Mouse (Mus musculus) heart, postnatal 10 days (tissue): ENCODE measurements at regions not wholly inside any gene's neighbourhood (a gene's known extent, or its start where the extent isn't known, plus 50 kb on each side); places are given as distances from the start of the nearest gene placed in this dataset.

ENCODE experiments used
- DNase-seq, 2 experiments: peaks; one replicate each; pipeline ENCODE4 v3.0.0; 2021
- intact Hi-C: fragments of 180-260 bp; cut with DNase I; formaldehyde crosslinking; loops from one replicate; pipeline ENCODE4 v1.15.1; 2025

DNA sequence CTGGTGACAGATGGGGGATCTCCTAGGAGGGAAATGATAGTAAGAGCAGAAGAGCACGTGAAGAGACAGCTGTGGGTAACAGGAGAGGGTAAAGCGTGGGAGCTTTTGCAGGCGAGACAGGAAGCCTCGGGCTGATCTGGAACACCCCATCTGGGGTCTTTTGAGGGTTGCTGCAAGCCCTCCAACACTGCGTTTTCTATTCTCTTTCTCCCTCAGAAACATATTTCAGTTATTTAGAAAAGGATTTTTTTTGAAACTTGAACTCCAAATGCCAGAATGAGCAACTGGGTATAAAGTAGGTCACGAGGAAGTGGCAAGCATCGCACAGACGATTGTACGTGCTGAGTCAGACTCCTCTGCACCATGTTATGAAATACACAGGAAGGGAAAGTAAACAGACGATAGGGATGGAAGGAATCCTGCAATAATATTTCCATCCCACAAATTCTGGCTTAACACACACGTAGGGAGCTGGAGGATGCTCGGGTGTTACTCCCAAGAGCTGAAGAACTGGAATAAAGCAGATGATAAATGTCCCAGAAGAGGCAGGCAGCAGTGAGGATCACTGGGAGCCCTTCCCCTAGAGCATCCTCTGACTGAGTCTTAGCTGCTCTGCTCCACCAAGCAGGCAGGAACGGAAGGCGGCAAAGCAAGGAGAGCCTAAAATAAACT lies 86.0 kb upstream of the Gm9887 start:
- intact Hi-C loops, result no loop called here
- peak; percentile 59 to 62 for DNase-seq

- no peak for DNase-seq
- intact Hi-C loops, result no loop called here
Observed at GRCm38 (mm10) chr12:69456746-69457145, 84.5 kb upstream of the Gm9887 start.

GRCm38 (mm10) chr12:69456116-69456515 lies 83.9 kb upstream of the Gm9887 start:
- intact Hi-C loops, result no loop called here
- DNase-seq, result no peak

DNA sequence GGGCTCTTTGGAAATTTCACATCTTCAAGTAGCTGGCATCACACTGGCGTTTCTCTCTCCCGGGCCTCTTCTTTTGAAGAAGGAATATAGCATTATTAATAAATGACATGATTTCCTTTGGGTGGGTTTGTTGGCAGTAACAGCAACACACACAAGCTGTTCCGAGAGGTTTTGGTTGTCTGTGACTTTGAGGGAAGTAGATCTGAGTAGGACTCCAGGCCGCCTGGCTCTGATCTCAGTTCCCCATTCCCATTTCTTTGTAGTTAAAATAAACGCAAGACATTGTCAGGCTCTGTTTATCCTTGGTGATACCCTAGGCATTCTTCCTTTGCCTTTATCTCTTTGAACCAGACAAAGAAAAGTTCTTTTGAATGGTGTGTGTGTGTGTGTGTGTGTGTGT lies 83.3 kb upstream of the Gm9887 start:
- no peak for DNase-seq
- intact Hi-C loops, result no loop called here

DNA sequence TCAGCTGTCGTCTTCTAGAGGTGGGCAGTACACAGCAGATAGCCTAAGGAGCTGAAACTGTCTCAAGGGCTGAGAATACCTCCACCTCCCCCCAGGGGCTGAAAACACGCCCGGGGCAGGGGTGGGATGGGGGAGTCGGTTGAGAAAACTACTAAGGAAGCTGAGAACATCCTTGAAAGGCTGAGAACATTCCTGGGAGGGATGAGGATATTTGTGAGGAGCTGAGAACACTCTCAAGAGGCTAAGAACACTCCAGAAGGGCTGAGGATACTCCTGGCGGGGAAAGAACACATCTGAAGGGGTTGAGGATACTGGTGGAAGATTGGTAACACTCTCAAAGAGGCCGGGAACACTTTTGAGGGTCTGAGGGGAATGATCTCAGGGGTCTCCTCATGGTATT lies 81.3 kb upstream of the Gm9887 start:
- intact Hi-C loops, result no loop called here
- DNase-seq, result no peak

DNA sequence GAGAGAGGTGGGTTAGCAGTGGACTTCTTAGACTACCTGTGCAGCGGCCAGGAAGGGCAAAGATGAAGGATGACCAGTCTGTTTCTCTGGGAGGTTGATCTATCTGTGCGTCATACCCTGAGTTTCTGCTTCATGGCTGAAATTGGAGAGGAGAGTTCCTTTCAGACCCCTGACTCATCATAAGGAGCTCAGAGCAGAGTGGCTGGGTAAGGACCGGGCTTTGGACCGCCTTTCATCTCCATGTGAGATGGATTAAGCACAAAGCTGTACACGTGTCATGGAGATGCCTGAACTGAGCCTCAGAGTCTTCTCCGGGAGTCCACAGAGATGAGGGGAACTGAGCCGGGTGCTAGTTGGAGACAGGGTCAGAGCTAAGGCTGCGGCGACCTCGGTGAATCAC lies 80.7 kb upstream of the Gm9887 start:
- DNase-seq, result no peak
- intact Hi-C loops, result no loop called here

GRCm38 (mm10) chr12:69451110-69451509 lies 78.9 kb upstream of the Gm9887 start:
- intact Hi-C loops, result no loop called here
- peak; percentile 63 to 66 for DNase-seq

DNA sequence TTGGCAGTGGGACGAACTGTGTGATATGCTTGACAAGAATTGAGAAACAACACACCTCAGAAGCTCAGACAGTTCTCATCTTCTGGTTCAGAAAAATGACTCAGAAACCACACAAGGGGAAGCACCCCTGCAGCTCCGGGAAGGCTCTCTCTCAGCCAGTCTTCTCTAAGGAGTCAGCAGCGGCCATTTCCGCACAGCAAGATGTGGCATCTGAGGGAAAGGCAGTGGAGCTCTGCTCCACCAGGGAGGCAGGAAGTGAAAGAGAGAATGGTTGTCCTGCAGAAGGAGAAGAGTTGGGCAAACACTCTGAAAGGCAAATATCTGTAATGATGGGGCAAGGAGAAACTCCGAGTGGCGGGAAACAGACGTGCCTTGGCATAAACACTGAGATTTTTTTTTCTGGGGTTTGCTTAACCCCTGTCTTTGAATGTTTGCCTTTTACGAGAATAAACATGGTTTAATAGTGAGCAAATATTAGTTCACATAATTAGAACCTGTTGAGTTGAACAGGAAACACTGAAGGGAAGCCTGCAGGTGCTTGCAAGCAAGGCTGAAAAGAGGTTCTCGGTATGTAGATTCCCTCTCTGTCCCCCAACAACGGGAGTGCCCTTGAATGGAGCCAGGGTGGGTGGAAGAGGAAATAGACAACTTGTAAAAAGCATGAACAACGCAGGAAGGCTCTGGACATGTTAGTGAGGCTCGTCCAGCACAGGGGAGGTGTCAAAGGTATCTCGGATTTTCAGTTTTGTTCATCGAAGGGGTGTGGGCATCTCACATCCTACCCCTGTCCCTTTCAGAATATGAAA lies 75.9 kb upstream of the Gm9887 start:
- DNase-seq, result peak; percentile 56 to 60

GRCm38 (mm10) chr12:69447322-69447827 lies 75.1 kb upstream of the Gm9887 start:
- no peak for DNase-seq
- intact Hi-C loops, result loop anchor here (5.0 kb wide), 2 partner anchors 75 to 235 kb away; partner anchors contain the start of genes Arf6, Gm9887 and Sos2

More for the DNA sequence above, 75.9 kb upstream of the Gm9887 start:
- intact Hi-C loops, result loop anchor here (5.0 kb wide), 2 partner anchors 76 to 234 kb away; partner anchors contain the start of genes Arf6, Gm9887 and Sos2

GRCm38 (mm10) chr12:69446468-69447321 lies 74.4 kb upstream of the Gm9887 start:
- intact Hi-C loops, result loop anchor here (5.0 kb wide), 2 partner anchors 74 to 236 kb away; partner anchors contain the start of genes Arf6, Gm9887 and Sos2
- peak; percentile 77 to 88 for DNase-seq

DNA sequence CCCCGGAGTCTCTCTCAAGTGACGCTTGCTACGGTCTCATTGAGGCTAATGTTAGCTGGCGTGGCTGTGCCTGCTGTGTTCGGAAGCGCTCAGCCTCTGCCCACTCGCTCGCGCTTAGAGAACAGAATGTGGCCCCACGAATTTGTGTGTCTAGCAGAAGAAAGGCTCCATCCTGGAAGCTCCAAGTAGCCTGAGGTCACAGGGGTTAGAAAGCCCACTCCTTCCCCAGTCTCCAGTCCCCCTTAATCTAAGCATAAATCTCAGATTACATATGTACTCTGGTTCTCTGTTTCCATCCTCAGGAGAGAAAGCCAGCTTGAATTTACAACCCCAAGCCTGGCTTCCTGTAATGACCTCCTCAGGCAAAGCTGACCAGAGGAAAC lies 73.8 kb upstream of the Gm9887 start:
- intact Hi-C loops, result loop anchor here (5.0 kb wide), 2 partner anchors 74 to 236 kb away; partner anchors contain the start of genes Arf6, Gm9887 and Sos2
- DNase-seq, result no peak

GRCm38 (mm10) chr12:69442321-69442720 lies 70.1 kb upstream of the Gm9887 start:
- intact Hi-C loops, result no loop called here
- DNase-seq, result no peak

- intact Hi-C loops, result no loop called here
- no peak for DNase-seq
Observed at GRCm38 (mm10) chr12:69441764-69442163, 69.5 kb upstream of the Gm9887 start.

- intact Hi-C loops, result no loop called here
- no peak for DNase-seq
Observed at GRCm38 (mm10) chr12:69438271-69438670, 66.0 kb upstream of the Gm9887 start.

DNA sequence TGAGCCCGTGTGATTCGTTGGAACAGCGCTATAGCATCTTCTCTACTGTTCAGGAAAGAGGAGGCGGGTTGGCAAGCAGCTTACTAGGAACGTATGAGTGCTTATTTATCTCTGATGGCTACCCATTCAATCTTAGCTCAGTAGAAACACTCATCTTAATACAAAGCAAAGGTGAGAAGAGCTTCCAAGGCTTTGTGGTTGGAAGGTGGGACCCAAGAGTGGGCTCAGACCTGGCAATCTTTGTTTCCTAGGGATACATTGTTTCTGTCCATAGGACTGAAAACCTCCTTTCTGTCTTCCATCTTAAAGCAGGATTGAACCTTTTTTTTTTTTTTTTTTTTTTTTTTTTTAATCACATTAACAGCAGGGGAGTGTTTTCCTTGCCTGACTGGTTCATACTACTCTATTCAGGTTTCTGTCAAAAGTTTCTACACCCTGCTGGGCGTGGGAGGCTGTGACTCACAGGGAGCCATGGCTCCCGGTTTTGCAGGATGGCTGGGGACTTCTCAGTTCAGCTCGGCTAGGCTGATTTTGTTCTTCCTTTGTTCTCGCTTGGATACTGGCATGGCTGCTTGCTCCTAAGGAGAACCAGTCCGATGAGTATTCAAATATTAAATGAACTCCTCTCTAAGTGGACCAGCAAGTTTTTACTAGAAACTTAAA lies 64.7 kb upstream of the Gm9887 start:
- intact Hi-C loops, result no loop called here
- DNase-seq, result peak in 1 of 2 experiments; percentile 25

GRCm38 (mm10) chr12:69434315-69434714 lies 62.1 kb upstream of the Gm9887 start:
- intact Hi-C loops, result no loop called here
- DNase-seq, result no peak

- intact Hi-C loops, result no loop called here
- no peak for DNase-seq
Observed at GRCm38 (mm10) chr12:69432086-69432485, 59.8 kb upstream of the Gm9887 start.

- intact Hi-C loops, result no loop called here
- DNase-seq, result no peak
Observed at GRCm38 (mm10) chr12:69428108-69428507, 55.9 kb upstream of the Gm9887 start.

- intact Hi-C loops, result no loop called here
- no peak for DNase-seq
Observed at GRCm38 (mm10) chr12:69425610-69426009, 53.4 kb upstream of the Gm9887 start.

- intact Hi-C loops, result loop anchor here (5.0 kb wide), 1 partner anchor 53 kb away; the partner anchor contains the start of genes Arf6 and Gm9887
- peak in 1 of 2 experiments; percentile 37 for DNase-seq
Observed at GRCm38 (mm10) chr12:69424971-69425370, 52.7 kb upstream of the Gm9887 start.
